Mouse (Mus musculus) limb, embryonic 11.5 days (tissue): ENCODE measurements at regions not wholly inside any gene's neighbourhood (a gene's known extent, or its start where the extent isn't known, plus 50 kb on each side); places are given as distances from the start of the nearest gene placed in this dataset.

Source experiments
- ATAC-seq: fragments of 200-750 bp; cut with Nextera tagmentation; 2 replicates; pipeline ENCODE4 v1.8.0; 2017; ENCODE audit warnings: low read depth; ENCODE audit not compliant: insufficient number of reproducible peaks, low FRiP score, low TSS enrichment
- DNase-seq: peaks from one replicate; pipeline ENCODE4 v3.0.0-alpha.2; 2015; ENCODE audit warnings: low spot score
- H3K27ac ChIP-seq: fragments of 300-500 bp; sonication (generic); replicated peaks from 2 replicates; pipeline ENCODE4 v1.5.1; 2014; ENCODE audit warnings: low read depth, mild to moderate bottlenecking, low read length
- H3K27me3 ChIP-seq: fragments of 300-500 bp; sonication (generic); 2 replicates; pipeline ENCODE4 v1.6.1; 2014; ENCODE audit warnings: mild to moderate bottlenecking, low read length, mixed read lengths; ENCODE audit not compliant: control insufficient read depth, insufficient read depth
- H3K36me3 ChIP-seq: fragments of 300-500 bp; sonication (generic); 2 replicates; pipeline ENCODE4 v1.6.1; 2014; ENCODE audit warnings: mild to moderate bottlenecking, low read length, moderate library complexity, mixed read lengths; ENCODE audit not compliant: control insufficient read depth, insufficient read depth
- H3K4me1 ChIP-seq: fragments of 300-500 bp; sonication (generic); 2 replicates; pipeline ENCODE4 v1.6.1; 2014; ENCODE audit warnings: low read length, mixed read lengths; ENCODE audit not compliant: control insufficient read depth, insufficient read depth
- H3K4me2 ChIP-seq: fragments of 300-500 bp; sonication (generic); 2 replicates; pipeline ENCODE4 v1.6.1; 2014; ENCODE audit warnings: low read depth, mild to moderate bottlenecking, moderate library complexity; ENCODE audit not compliant: severe bottlenecking
- H3K4me3 ChIP-seq: fragments of 300-500 bp; sonication (generic); 2 replicates; pipeline ENCODE4 v1.5.1; 2014; ENCODE audit warnings: low read depth, low read length
- H3K9ac ChIP-seq: fragments of 300-500 bp; sonication (generic); 2 replicates; pipeline ENCODE4 v1.6.1; 2014; ENCODE audit warnings: mild to moderate bottlenecking, low read length
- H3K9me3 ChIP-seq: fragments of 300-500 bp; sonication (generic); 2 replicates; pipeline ENCODE4 v1.6.1; 2016; ENCODE audit warnings: low read length; ENCODE audit not compliant: control insufficient read depth
- WGBS: fragments of 180-500 bp; shearing (Covaris S2); extraction: QIAGEN DNeasy Blood & Tissue Kit; methylation state at CpG from one replicate; pipeline ENCODE4 v1.1.7; 2014; 5-methylcytosine and 5-hydroxymethylcytosine counted together

DNA sequence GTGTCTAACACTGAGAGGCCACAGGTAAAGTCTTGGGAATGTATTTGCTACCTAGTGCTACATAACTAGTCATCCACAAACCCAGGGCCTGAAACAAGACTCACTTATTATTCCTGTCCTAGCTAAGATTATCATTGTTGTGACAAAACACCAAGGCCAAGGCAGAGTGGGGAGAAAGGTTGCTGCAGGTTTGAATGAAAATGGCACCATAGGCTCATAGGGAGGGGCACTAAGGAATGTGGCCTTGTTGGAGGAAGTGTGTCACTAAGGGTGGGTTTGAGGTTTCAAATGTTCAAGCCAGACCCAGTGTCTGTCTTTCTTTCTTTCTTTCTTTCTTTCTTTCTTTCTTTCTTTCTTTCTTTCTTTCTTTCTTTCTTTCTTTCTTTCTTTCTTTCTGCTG, 174.9 kb upstream of the Ctnnb1 start:
- Histone ChIP-seq H3K36me3 (no peaks in the 10 kb centered on the region), H3K4me1 (no peaks in the 10 kb centered on the region), H3K27me3 (no peaks in the 10 kb centered on the region), H3K4me2 (no peak overlapping the region), H3K4me3 (no peak overlapping the region), H3K9ac (no peak overlapping the region), H3K9me3 (no peaks in the 10 kb centered on the region), H3K27ac (no peak overlapping the region)
- ATAC-seq (no peak), DNase-seq (no peak)

DNA sequence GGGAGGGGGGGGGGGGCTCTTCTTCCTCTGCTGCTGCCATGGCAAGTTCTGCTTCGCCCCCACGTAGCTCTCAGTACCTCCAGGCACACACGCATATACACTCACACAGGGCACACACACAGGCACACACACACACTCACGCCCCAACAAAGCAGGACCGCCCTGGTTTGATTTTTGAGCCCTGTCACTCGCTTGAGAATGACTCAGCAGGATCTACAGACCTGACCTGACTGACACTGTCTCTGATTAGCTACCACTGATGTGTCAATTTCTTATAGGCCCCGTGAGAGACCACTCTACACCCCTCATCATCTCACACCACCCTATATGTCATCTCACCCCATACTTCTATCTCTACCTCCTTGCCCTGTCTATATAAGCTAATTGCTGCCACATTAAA, 173.5 kb upstream of the Ctnnb1 start:
- Histone ChIP-seq H3K27ac (no peak overlapping the region), H3K9me3 (no peaks in the 10 kb centered on the region), H3K4me3 (no peak overlapping the region), H3K9ac (no peak overlapping the region), H3K4me1 (no peaks in the 10 kb centered on the region), H3K27me3 (no peaks in the 10 kb centered on the region), H3K36me3 (no peaks in the 10 kb centered on the region), H3K4me2 (no peak overlapping the region)
- DNase-seq = no peak
- 88% methylated on average over 7 of the region's 7 CpGs for WGBS
- no peak for ATAC-seq

DNA sequence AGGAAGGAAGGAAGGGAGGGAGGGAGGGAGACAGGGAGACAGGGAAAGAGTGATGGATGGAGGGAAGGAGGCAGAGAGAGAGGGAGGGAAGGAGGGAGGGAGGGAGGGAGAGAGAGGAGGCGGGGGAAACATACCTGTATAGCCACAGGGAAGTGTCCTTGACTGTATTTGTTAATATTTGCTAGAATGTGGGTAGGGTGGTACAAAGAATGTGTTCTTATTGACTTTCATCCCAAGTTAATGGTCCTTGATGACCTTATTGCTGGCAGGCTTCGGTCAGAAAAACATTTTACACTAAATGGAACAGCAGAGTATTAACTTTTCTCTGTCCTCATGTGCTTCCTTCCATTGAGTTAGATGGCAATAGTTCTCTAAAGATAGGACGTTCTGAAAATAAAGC, 171.0 kb upstream of the Ctnnb1 start:
- no peak for DNase-seq
- Histone ChIP-seq H3K36me3 (no peaks in the 10 kb centered on the region), H3K27me3 (no peaks in the 10 kb centered on the region), H3K4me2 (no peak overlapping the region), H3K27ac (no peak overlapping the region), H3K9me3 (no peaks in the 10 kb centered on the region), H3K4me1 (no peaks in the 10 kb centered on the region), H3K4me3 (no peak overlapping the region), H3K9ac (no peak overlapping the region)
- ATAC-seq = no peak
- WGBS = 88% methylated on average over 3 of the region's 3 CpGs

DNA sequence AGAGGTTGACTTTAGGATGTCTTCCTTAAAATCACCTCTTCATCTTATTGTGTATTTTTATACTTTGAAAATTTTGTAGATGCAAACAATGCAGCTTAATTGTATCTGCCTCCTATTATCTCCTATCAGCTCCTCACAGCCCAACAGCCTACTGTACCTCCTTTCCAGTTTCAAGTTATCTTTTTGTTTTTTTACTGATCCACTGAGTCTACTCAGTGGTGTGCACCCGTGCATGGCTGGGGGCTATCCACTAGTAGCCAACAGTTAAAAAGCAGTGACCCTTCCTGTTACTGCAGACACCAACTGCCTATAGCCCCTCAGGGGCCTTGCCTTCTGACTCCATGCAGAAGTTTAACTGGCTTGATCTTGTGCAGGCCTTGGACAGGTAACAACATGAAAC, 170.4 kb upstream of the Ctnnb1 start:
- no peak for DNase-seq
- H3K36me3 ChIP-seq = no peaks in the 10 kb centered on the region
- H3K27ac ChIP-seq = no peak overlapping the region
- H3K9ac ChIP-seq = no peak overlapping the region
- H3K9me3 ChIP-seq = no peaks in the 10 kb centered on the region
- H3K4me2 ChIP-seq = no peak overlapping the region
- WGBS = 75% methylated on average over 1 of the region's 1 CpGs
- ATAC-seq = no peak
- H3K4me3 ChIP-seq = no peak overlapping the region
- H3K27me3 ChIP-seq = no peaks in the 10 kb centered on the region
- H3K4me1 ChIP-seq = no peaks in the 10 kb centered on the region

DNA sequence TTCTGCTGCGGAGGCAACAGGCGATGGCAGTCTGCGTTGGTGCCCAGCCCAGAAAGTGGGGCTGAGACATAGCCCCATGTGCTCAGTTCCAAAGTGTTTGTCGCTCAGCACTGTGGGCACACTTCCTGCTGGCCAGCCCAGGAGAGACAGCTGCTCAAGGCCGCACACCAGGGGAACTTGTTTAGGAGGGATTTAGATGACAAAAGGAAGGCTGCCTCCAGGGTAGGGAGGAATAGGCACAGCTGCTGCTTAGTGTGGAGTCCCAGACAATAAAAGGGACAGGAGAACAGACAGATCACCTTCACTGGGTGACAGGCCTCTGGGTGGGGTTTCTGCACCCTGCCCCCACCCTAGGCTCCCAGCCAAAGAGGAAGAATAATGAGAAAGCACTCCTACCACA, 169.2 kb upstream of the Ctnnb1 start:
- H3K4me3 ChIP-seq = no peak overlapping the region
- 77% methylated on average over 5 of the region's 5 CpGs for WGBS
- H3K4me2 ChIP-seq = no peak overlapping the region
- ATAC-seq (no peak), DNase-seq (no peak)
- H3K27ac ChIP-seq = no peak overlapping the region
- no peaks in the 10 kb centered on the region for H3K4me1 ChIP-seq
- H3K9ac ChIP-seq = no peak overlapping the region
- no peaks in the 10 kb centered on the region for H3K27me3 ChIP-seq
- no peaks in the 10 kb centered on the region for H3K36me3 ChIP-seq
- no peaks in the 10 kb centered on the region for H3K9me3 ChIP-seq

DNA sequence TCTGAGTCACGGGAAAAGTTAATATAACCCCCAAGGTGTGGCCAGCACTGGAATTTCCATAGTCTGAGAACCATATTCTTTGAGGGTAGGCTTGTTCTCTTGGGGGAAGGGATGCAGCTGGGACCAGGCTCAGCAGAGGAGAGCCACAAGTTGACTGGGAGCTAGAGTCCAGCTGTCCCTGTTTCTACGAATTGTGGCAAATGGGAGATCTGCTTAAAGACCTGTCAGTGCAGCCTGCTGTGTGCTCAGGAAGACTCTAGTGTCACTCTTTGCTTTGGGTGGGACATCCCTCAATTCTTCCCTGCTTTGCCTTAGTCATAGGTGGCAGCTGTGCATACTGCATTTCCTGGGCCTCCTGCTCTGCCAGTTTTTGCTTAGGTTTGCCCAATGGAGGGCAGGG, 165.2 kb upstream of the Ctnnb1 start:
- H3K36me3 ChIP-seq = no peaks in the 10 kb centered on the region
- no peak overlapping the region for H3K4me3 ChIP-seq
- 85% methylated on average over 2 of the region's 2 CpGs for WGBS
- no peak overlapping the region for H3K9ac ChIP-seq
- H3K27ac ChIP-seq = no peak overlapping the region
- DNase-seq (no peak), ATAC-seq (no peak)
- peaks cover under 1% of the 10 kb centered on the region; the same call in 1 of the 2 replicates for H3K4me1 ChIP-seq
- no peak overlapping the region for H3K4me2 ChIP-seq
- no peaks in the 10 kb centered on the region for H3K27me3 ChIP-seq
- H3K9me3 ChIP-seq = no peaks in the 10 kb centered on the region

DNA sequence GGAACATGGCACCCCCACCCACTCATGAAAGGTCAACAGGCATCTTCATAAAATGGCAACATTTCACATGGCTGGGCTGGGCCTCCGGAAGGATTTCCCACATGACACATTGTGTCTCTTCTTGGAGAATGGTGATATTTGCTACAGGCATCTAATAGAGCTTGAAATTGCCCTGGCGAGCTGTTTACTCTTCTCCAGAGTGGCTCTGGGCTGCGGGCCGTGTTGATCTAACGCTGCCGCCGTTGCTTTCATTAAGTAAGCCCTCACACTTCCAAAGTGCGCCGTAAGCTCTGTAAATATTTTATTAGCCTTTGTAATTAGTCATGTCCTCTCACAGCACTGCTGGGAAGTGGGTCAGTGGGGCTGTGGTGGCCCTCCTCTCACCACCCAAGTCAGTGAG, 164.4 kb upstream of the Ctnnb1 start:
- DNase-seq (no peak), ATAC-seq (no peak)
- Histone ChIP-seq H3K9me3 (no peaks in the 10 kb centered on the region), H3K36me3 (no peaks in the 10 kb centered on the region), H3K4me1 (peaks cover 6% of the 10 kb centered on the region; the same call in 1 of the 2 replicates), H3K27me3 (no peaks in the 10 kb centered on the region), H3K27ac (no peak overlapping the region), H3K4me2 (no peak overlapping the region), H3K9ac (no peak overlapping the region), H3K4me3 (no peak overlapping the region)
- WGBS = 59% methylated on average over 9 of the region's 9 CpGs

DNA sequence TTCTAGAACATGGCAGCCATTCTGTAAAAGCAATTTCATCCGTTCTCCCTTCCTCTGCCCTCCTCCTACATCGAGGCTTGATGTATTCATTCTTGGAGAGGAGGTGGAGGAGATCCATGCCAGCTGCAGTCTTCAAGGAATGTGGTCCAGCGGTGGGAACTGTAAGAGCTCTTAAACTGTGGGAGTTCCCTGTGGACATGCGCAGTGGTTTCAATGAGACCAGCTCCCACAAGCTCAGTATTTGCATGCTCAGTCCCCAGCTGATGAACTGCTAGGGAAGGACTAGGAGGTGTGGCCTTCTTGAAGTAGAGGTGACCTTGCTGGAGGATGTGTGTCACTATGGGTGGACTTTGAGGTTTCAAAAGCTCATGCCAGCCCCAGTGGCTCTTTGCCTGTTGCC, 163.7 kb upstream of the Ctnnb1 start:
- no peak overlapping the region for H3K4me3 ChIP-seq
- no peaks in the 10 kb centered on the region for H3K36me3 ChIP-seq
- DNase-seq = no peak
- no peak overlapping the region for H3K27ac ChIP-seq
- H3K9ac ChIP-seq = no peak overlapping the region
- H3K4me2 ChIP-seq = no peak overlapping the region
- H3K27me3 ChIP-seq = no peaks in the 10 kb centered on the region
- no peak for ATAC-seq
- no peaks in the 10 kb centered on the region for H3K9me3 ChIP-seq
- H3K4me1 ChIP-seq = peaks cover 6% of the 10 kb centered on the region; the same call in 1 of the 2 replicates
- WGBS = 94% methylated on average over 4 of the region's 4 CpGs

DNA sequence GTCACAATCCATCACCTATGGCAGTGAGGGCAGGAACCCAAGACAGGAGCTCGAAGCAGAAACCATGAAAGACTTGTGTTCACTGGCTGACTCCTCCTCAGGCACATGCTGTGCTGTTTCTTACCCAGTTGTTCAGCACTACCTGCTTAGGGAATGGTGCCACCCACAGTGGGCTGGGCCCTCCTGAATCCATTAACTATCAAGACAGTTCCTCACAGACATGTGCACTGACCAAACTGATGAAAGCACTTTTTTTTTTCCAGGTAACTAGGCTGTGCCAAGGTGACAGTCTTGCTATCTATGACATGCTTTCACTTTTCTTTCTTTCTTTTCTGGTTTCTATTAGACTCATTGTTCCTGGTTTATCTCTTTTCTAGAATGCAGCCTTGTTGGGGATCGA, 162.1 kb upstream of the Ctnnb1 start:
- no peak overlapping the region for H3K4me3 ChIP-seq
- no peak overlapping the region for H3K27ac ChIP-seq
- 70% methylated on average over 2 of the region's 2 CpGs for WGBS

More for the DNA sequence above, 162.1 kb upstream of the Ctnnb1 start:
- Histone ChIP-seq H3K27me3 (no peaks in the 10 kb centered on the region), H3K4me2 (no peak overlapping the region), H3K36me3 (no peaks in the 10 kb centered on the region), H3K9ac (no peak overlapping the region), H3K4me1 (peaks cover 19% of the 10 kb centered on the region), H3K9me3 (no peaks in the 10 kb centered on the region)
- DNase-seq = no peak
- no peak for ATAC-seq
